Mouse (Mus musculus) limb, embryonic 11.5 days (tissue): ENCODE measurements around the gene Pcgf5. TPM values are rescaled to one million over a fixed set of nuclear protein-coding genes. Genes with fewer than 3 reads are reported as not detected.

Source experiments
- polyA plus RNA-seq: library from polyadenylated mRNA; unstranded; fragments of >200 nt; fragmentation: Nextera tagmentation; extraction: Ambion mirVana; gene quantifications from 2 replicates; pipeline ENCODE4 v1.2.1, GENCODE M21; 2014

Pcgf5 gene
- polyA plus RNA-seq, 1 experiment from 2014 or later: 3.9 TPM

Other genes starting within 250 kb of the Pcgf5 start
- 0.80 and 0.99 TPM in 2 replicates for gene Ankrd1, start 228.2 kb upstream of the Pcgf5 start, polyA plus RNA-seq
- gene Hectd2, start 206.3 kb downstream of the Pcgf5 start, polyA plus RNA-seq: 2.0 and 2.3 TPM in 2 replicates